Mouse (Mus musculus) olfactory bulb, adult 2 months (tissue): ENCODE data around the gene Fermt3. TPM values are rescaled to one million over a fixed set of nuclear protein-coding genes. Genes with fewer than 3 reads are reported as not detected.

Experiments
- H3K27ac ChIP-seq: fragments of 200-500 bp; 2 replicates; pipeline ENCODE4 v1.5.1; 2012; ENCODE audit warnings: low read depth, low read length; ENCODE audit not compliant: insufficient read depth
- H3K4me1 ChIP-seq: fragments of 200-500 bp; 2 replicates; pipeline ENCODE4 v1.6.1; 2012; ENCODE audit warnings: low read length; ENCODE audit not compliant: control insufficient read depth, insufficient read depth
- H3K4me3 ChIP-seq: fragments of 200-500 bp; 2 replicates; pipeline ENCODE4 v1.5.1; 2012; ENCODE audit warnings: mild to moderate bottlenecking, low read depth, low read length, moderate library complexity; ENCODE audit not compliant: insufficient read depth
- CTCF ChIP-seq: fragments of 200-500 bp; IDR thresholded peaks from 2 replicates; pipeline ENCODE4 v1.5.1; 2012; ENCODE audit warnings: low read depth, mild to moderate bottlenecking, low read length, moderate library complexity; ENCODE audit not compliant: insufficient read depth
- POLR2A ChIP-seq: fragments of 200-500 bp; IDR thresholded peaks from 2 replicates; pipeline ENCODE4 v1.6.1; 2012; ENCODE audit warnings: mild to moderate bottlenecking, low read depth, low read length, moderate library complexity; ENCODE audit not compliant: insufficient read depth
- WGBS: fragments of 180-500 bp; shearing (Covaris S2); methylation state at CpG from one replicate; pipeline ENCODE4 v1.1.7; 2018; 5-methylcytosine and 5-hydroxymethylcytosine counted together
- polyA plus RNA-seq: library from polyadenylated mRNA; stranded (reverse); fragments of >200 nt; gene quantifications from 2 replicates; pipeline ENCODE4 v1.2.4, GENCODE M21; 2012; ENCODE audit warnings: low replicate concordance; ENCODE audit not compliant: missing spikeins, insufficient read depth, insufficient read length

Gene Fermt3
- polyA plus RNA-seq = not detected in 2 replicates

DNA sequence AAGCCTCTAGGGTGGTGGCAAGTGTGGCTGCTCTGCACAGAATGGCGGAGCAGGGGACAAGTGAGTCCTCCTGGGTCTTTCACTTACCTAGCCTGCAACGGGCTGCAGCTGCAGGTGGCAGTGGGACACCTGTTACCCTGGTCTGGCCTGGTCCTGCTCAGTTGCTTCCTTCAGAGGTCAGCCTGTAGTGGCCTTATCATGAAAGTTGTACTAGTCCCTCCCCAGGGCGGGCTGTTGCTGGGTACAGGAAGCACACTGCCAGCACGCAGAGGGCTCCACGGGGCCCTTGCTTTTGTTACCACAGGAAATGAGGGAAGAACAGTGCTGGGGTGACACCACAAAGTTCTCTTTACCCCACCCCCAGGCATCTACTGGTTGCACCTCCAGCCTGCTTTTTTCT, at the start of gene Fermt3:
Gene Fermt3 (minus strand): TSS at position 279 of the 400 bp plus-strand sequence.
- Histone ChIP-seq H3K4me1 (no peaks in the 10 kb centered on the region), H3K4me3 (no peak within 1 kb of the TSS; the same call in 1 of the 2 replicates), H3K27ac (0 out of 2 replicates have a peak within 1 kb of the TSS, but pooled peaks have one; percentile 29)
- 83% methylated on average over 5 of the region's 5 CpGs for WGBS
- TF ChIP-seq POLR2A = no peak
- TF ChIP-seq CTCF = no peak

DNA sequence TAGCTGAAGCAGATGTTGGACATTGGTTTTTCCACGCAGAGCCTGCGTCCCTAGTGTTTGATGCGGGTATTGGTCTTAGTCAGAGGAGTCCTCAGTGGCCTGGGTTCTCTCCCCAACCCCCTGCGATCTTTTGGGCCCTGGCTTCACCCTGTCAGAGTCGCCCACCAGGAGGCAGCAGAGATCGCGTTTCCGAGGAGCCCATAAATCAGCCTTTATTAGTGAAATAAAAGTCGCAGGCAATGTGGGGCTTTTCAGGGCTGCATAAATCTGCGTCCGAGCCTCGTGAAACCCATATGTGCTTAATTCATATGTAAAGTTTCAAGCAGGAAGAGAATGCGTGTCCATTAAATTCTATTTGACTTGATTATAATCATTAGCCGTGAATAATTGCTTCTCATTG, 48.9 kb upstream of the Fermt3 start:
- no peak overlapping the region for H3K27ac ChIP-seq
- peaks cover 39% of the 10 kb centered on the region for H3K4me1 ChIP-seq
- 2% methylated on average over 14 of the region's 14 CpGs for WGBS
- no peak overlapping the region for H3K4me3 ChIP-seq
- TF ChIP-seq POLR2A = no peak
- peak; percentile 85 for TF ChIP-seq CTCF

GRCm38 (mm10) chr19:7067344-7068050, 48.2 kb upstream of the Fermt3 start:
- peaks cover 39% of the 10 kb centered on the region for H3K4me1 ChIP-seq
- WGBS = 56% methylated on average over 20 of the region's 20 CpGs
- TF ChIP-seq POLR2A (no peak), CTCF (no peak)
- no peak overlapping the region for H3K27ac ChIP-seq
- no peak overlapping the region for H3K4me3 ChIP-seq

DNA sequence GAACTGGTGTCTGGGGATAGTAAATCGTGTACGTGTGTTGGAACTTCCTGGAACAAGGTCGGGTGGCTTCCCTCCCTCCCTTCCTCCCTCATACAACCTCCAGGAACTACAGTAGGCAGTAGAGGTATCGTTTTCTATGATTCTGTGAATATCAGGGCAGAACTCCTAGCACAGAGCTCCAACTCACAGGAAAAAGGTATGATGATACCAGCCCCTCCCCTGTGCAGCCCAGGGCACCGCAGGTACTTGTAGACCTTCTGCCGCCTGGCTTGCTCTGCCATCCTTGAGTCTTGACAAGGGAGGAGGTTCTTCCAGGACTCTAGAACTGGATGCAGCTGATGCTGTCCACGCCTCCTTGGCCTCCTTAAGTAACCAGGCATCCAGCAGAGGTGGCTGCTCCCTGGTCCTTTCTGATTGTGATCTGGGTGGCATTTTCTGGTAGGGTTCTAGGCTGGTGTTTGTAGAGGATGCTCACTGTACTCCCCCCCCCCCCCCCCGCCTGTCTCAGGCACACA, 47.6 kb upstream of the Fermt3 start:
- no peak overlapping the region for H3K27ac ChIP-seq
- WGBS = 49% methylated on average over 8 of the region's 8 CpGs
- TF ChIP-seq POLR2A = no peak
- no peak for TF ChIP-seq CTCF
- peaks cover 39% of the 10 kb centered on the region for H3K4me1 ChIP-seq
- no peak overlapping the region for H3K4me3 ChIP-seq

- Histone ChIP-seq H3K27ac (no peak overlapping the region), H3K4me1 (peaks cover 39% of the 10 kb centered on the region), H3K4me3 (no peak overlapping the region)
- WGBS = 39% methylated on average over 15 of the region's 15 CpGs
- no peak for TF ChIP-seq POLR2A
- TF ChIP-seq CTCF = no peak
Observed at GRCm38 (mm10) chr19:7066034-7066827, 47.0 kb upstream of the Fermt3 start.

- peaks cover 33% of the 10 kb centered on the region for H3K4me1 ChIP-seq
- 0 out of 2 replicates have a peak, but pooled peaks have one; percentile 14 for TF ChIP-seq POLR2A
- TF ChIP-seq CTCF = peak; percentile 83
- 2% methylated on average over 3 of the region's 3 CpGs for WGBS
Observed at GRCm38 (mm10) chr19:7064571-7064970, 45.3 kb upstream of the Fermt3 start.

GRCm38 (mm10) chr19:7062916-7063315, 43.6 kb upstream of the Fermt3 start:
- Histone ChIP-seq H3K4me3 (no peak overlapping the region), H3K4me1 (peaks cover 24% of the 10 kb centered on the region), H3K27ac (no peak overlapping the region)
- no peak for TF ChIP-seq POLR2A
- TF ChIP-seq CTCF = no peak
- WGBS = 88% methylated on average over 8 of the region's 8 CpGs

More at GRCm38 (mm10) chr19:7064571-7064970, 45.3 kb upstream of the Fermt3 start:
- H3K4me3 ChIP-seq = no peak overlapping the region
- no peak overlapping the region for H3K27ac ChIP-seq

- TF ChIP-seq POLR2A = no peak
- TF ChIP-seq CTCF = no peak
- Histone ChIP-seq H3K27ac (no peak overlapping the region), H3K4me3 (no peak overlapping the region), H3K4me1 (peaks cover 25% of the 10 kb centered on the region)
- WGBS = 93% methylated on average over 5 of the region's 5 CpGs
Observed at GRCm38 (mm10) chr19:7062110-7062509, 42.8 kb upstream of the Fermt3 start.

DNA sequence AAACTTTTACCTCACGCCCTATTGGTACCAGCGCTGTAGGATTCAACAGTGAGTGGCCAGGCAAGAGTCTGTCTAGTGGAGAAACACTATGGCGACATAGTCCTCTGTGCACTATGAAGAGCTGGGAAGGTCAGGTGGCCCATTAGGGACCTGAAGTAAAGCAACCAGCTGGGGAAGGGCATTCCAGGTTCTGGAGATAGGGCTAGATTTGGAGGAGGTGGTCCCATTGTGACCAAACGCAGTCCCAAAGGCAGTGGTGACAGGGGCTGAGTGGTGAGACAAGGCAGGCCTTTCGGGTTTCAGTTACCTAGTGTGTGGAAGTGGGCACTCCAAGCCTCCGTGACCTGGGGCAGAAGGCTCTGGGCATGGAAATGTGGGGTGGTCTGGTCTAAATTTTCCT, 39.3 kb upstream of the Fermt3 start:
- no peak overlapping the region for H3K4me3 ChIP-seq
- TF ChIP-seq POLR2A (no peak), CTCF (no peak)
- WGBS = 88% methylated on average over 6 of the region's 6 CpGs
- H3K4me1 ChIP-seq = peaks cover 23% of the 10 kb centered on the region
- H3K27ac ChIP-seq = no peak overlapping the region
